Mouse (Mus musculus): Measurements from ENCODE around the gene B3gnt3. TPM values are rescaled to one million over a fixed set of nuclear protein-coding genes. Genes with fewer than 3 reads are reported as not detected.

The B3gnt3 gene
- polyA plus RNA-seq, 1 experiment, result 25.0 TPM

DNA sequence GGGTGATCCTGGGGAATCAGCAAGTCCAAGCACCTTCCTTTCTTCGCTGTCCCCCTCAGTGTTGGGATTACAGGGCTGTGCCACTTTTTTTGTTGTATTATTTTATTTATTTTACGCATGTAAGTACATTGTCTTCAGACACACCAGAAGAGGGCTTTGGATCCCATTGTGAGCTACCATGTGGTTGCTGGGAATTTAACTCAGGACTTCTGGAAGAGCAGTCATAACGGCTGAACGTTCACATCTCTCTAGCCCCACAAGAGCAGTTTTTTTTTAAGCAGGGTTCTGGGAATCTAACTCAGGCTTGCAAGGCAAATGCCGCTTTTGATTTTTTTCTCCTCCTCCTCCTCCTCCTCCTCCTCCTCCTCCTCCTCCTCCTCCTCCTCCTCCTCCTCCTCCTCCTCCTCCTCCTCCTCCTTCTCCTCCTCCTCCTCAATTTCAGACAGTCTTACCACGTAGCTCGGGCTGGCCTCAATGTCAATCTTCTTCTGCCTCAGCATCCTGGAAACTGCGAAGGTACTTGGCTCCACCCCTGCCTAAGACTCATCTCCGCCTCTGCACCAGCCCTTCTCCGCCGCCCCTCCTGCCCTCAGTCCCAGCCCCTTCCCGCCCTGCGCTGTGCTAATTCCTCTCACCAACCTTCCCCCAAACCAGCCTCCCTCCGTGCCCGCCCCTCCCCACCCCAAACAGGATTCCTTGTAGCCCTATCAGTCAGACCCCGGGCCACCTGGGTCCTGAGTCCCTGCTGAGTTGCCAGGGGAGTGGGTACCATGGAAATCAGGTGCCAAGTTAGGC is 27.4 kb upstream of the B3gnt3 start:
- H3K4me3 ChIP-seq (replicated peaks; ENCODE audit: extremely low read depth, low read depth, low read length), result no peak overlapping the region
- peaks cover 3% of the 10 kb centered on the region for H3K4me1 ChIP-seq (ENCODE audit: control insufficient read depth, insufficient read depth, low read length)
- DNase-seq, result no peak
- TF ChIP-seq POLR2A (IDR thresholded peaks at IDR 0.05; ENCODE audit: borderline replicate concordance, extremely low read depth, low read depth, low read length) (no peak), CTCF (IDR thresholded peaks at IDR 0.05; ENCODE audit: insufficient read depth, low read length) (no peak)
- WGBS, result 4% methylated on average over 16 of the region's 16 CpGs

DNA sequence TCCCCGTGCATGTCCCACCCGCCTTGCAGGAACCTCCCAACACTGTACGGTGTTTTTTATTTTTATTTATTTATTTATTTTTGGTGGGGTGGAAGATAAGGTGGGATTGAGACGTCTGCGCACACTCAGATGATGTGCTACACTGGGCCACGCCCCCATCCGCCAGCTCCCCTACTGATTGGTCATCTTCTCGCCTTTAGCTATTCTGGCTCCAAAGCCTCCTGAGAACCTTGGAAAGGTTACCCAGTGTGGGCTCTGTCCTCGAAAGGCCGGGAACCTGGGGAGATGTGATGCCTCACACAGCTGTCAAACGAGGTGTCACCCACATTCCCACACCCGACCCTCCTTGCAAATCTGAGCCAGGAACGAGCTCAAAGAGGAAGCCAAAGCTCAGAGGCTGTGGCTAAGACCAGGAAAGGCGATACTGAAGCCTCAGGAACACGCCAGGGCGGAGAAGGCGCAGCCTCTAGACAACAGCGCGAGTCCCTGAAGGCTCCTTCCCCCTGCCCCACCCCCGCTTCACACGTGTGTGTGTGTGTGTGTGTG is 26.7 kb upstream of the B3gnt3 start:
- TF ChIP-seq POLR2A (IDR thresholded peaks at IDR 0.05; ENCODE audit: borderline replicate concordance, extremely low read depth, low read depth, low read length) (no peak), CTCF (IDR thresholded peaks at IDR 0.05; ENCODE audit: insufficient read depth, low read length) (no peak)
- 7% methylated on average over 21 of the region's 21 CpGs for WGBS
- no peak for DNase-seq
- H3K4me3 ChIP-seq (replicated peaks; ENCODE audit: extremely low read depth, low read depth, low read length), result peak overlapping the region; percentile 34
- H3K4me1 ChIP-seq (ENCODE audit: control insufficient read depth, insufficient read depth, low read length), result peaks cover 3% of the 10 kb centered on the region

DNA sequence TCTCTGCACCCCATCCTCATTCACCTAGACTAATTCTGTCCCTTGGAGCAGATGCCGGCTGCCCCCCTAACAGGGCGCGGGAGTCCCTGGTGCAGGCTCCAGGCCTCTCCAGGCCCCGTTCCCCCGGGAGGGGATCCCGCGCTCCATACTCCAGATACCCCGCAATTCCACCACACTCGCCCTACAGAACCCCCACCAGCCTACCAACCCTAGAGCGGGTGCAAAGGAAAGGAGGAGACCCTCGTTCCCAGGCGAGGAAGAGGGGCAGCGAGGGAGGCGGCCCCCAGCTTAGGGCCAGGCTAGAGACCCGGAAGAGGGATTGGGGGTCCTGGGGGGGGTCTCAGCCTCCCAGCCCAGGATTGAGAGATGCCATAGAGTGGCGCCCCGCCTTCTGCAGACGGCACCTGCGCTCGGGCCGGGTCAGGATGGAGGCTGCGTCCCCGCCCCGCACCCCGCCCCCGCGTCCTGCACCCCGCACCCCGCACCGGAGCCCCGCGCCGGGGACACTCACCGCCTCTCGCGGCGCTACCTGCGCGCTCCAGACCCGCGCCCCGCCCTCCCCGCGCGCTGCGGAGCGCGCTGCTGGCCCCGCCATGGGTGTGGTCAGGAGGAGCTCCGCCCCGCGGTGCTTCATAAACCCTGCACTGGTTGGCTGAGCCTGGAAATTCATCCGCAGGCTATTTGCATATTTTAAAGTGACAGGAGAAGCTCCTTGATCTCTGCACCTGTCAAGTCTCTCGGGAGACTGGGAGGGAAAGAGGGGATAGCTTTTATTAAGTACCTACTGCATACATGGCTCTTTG is 23.7 kb upstream of the B3gnt3 start, which contains the start of gene Fcho1:
Gene Fcho1, minus strand, starts transcription at position 595 of the 803 bp plus-strand sequence.
- TF ChIP-seq POLR2A (IDR thresholded peaks at IDR 0.05; ENCODE audit: borderline replicate concordance, extremely low read depth, low read depth, low read length), result no peak
- no peak for TF ChIP-seq CTCF (IDR thresholded peaks at IDR 0.05; ENCODE audit: insufficient read depth, low read length)
- WGBS, result 1% methylated on average over 54 of the region's 54 CpGs
- Histone ChIP-seq H3K4me3 (replicated peaks; ENCODE audit: extremely low read depth, low read depth, low read length) (peak within 1 kb of the TSS; percentile 35), H3K4me1 (ENCODE audit: control insufficient read depth, insufficient read depth, low read length) (peaks cover 3% of the 10 kb centered on the region)
- DNase-seq, result peak; percentile 60

DNA sequence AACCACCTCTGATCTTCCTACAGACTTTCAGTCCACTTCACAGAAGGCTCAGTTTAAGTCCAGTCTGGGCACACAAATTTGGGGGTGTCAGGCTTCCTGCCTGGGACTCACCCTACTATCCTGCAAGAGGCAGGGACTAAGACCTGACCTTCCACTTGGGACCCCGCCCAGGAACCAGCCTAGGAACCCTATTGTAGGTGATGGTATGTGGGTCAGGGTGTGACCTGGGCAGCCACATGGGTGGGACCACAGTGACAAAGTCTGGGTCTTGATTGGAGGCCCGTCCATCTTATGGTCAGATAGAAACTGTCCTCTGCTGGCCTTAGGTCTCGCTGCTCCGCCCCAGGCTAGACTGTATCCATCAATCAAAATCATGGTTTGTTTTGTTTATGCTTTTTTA is 22.8 kb upstream of the B3gnt3 start:
- H3K4me1 ChIP-seq (ENCODE audit: control insufficient read depth, insufficient read depth, low read length), result peaks cover 3% of the 10 kb centered on the region
- DNase-seq, result no peak
- H3K4me3 ChIP-seq (replicated peaks; ENCODE audit: extremely low read depth, low read depth, low read length), result no peak overlapping the region
- 52% methylated on average over 4 of the region's 4 CpGs for WGBS
- no peak for TF ChIP-seq POLR2A (IDR thresholded peaks at IDR 0.05; ENCODE audit: borderline replicate concordance, extremely low read depth, low read depth, low read length)

DNA sequence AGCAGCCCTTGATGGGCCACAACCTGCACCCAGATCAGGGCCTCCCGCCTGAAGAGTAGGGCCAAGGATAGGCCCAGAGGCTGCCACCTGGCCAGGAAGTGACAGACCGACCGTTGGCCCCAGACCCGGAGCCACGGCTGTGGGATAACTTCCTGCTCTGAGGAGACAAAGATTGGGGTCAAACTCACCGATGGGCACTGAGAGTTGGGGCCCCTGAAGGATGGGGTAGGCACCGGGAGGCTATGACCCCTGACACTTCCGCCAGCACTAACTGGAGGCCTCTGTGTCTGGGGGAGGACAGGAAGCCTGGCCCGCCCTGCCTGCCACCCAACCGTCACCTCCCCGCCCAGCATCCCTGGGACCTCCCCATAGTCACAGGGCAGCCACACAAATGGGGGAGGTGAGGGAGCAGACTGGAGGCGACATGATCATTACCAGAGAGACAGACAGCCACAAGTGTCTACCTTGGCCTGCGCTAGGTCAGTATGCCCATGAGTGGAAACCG is 21.5 kb upstream of the B3gnt3 start:
- H3K4me1 ChIP-seq (ENCODE audit: control insufficient read depth, insufficient read depth, low read length), result no peaks in the 10 kb centered on the region
- WGBS, result 50% methylated on average over 14 of the region's 14 CpGs
- TF ChIP-seq CTCF (IDR thresholded peaks at IDR 0.05; ENCODE audit: insufficient read depth, low read length), result no peak
- TF ChIP-seq POLR2A (IDR thresholded peaks at IDR 0.05; ENCODE audit: borderline replicate concordance, extremely low read depth, low read depth, low read length), result no peak
- no peak for DNase-seq
- peak overlapping the region; percentile 2 for H3K4me3 ChIP-seq (replicated peaks; ENCODE audit: extremely low read depth, low read depth, low read length)

DNA sequence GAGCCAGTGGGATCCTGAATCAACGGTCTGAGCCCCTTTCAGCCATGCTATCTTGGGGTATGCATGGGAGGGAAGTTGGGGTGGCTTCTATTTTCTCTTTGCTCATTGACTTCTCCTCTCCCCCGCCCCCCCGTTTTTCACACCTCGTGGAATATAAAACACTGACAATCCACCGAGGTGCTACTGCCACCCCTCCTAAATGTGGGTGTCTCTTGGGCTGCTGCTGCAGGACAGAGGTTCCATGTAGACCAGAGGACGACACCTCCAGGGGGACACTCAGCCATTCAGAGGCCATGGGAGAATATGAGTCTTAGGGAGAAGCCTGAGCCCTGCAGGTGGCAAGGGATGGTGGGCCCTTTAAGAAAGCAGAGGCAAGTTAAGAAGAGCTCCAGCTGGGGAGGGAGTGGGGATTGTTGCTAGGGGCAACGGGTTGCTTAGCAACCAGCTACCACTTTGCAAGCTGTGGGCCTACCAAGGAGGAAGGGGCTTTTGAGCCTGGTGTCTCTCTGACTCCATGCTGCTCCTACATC is 18.4 kb upstream of the B3gnt3 start:
- Histone ChIP-seq H3K4me3 (replicated peaks; ENCODE audit: extremely low read depth, low read depth, low read length) (no peak overlapping the region), H3K4me1 (ENCODE audit: control insufficient read depth, insufficient read depth, low read length) (no peaks in the 10 kb centered on the region)
- TF ChIP-seq POLR2A (IDR thresholded peaks at IDR 0.05; ENCODE audit: borderline replicate concordance, extremely low read depth, low read depth, low read length), result no peak
- no peak for TF ChIP-seq CTCF (IDR thresholded peaks at IDR 0.05; ENCODE audit: insufficient read depth, low read length)
- DNase-seq, result no peak
- WGBS, result 49% methylated on average over 7 of the region's 7 CpGs

DNA sequence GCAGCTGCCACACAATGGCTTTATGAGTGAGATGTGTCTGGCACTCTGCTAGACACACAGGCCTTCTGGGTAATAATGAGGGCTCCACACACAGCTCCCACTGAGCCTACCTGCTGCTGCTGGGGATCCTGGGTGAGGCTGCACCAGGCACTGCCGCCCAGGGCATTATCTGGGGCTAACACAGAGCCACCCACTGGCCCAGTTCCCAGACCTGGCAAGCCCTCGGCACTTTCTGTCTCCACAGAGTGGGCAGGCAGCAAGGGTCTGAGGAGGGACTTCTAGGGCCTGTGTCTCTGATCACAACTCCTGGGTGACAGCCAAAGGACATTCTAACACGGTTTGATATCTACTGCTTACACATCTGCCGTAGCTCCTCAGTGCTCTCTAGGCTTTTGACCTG is 17.6 kb upstream of the B3gnt3 start:
- no peak overlapping the region for H3K4me3 ChIP-seq (replicated peaks; ENCODE audit: extremely low read depth, low read depth, low read length)
- 39% methylated on average over 4 of the region's 4 CpGs for WGBS
- TF ChIP-seq POLR2A (IDR thresholded peaks at IDR 0.05; ENCODE audit: borderline replicate concordance, extremely low read depth, low read depth, low read length) (no peak), CTCF (IDR thresholded peaks at IDR 0.05; ENCODE audit: insufficient read depth, low read length) (no peak)
- H3K4me1 ChIP-seq (ENCODE audit: control insufficient read depth, insufficient read depth, low read length), result no peaks in the 10 kb centered on the region
- DNase-seq, result no peak

DNA sequence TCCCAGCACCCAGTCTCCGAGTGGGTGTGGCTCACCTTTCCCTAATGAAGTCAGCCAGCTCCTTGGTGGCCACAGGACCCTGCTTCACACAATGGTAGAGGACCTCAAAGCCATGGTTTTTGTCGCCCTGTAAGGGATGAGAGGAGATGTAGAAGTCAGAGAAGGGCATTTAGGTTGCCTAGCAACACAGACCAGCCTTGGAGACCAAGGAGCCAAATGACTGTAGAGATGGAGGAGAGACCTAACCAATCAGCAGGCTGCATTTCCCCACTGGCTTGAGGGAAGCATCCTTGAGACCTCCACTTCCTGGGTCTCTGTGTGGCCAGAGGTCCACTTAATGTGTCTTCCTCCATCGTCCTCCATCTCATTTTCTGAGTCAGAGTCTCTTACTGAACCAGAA is 16.7 kb upstream of the B3gnt3 start:
- no peak for DNase-seq
- no peaks in the 10 kb centered on the region for H3K4me1 ChIP-seq (ENCODE audit: control insufficient read depth, insufficient read depth, low read length)
- TF ChIP-seq POLR2A (IDR thresholded peaks at IDR 0.05; ENCODE audit: borderline replicate concordance, extremely low read depth, low read depth, low read length) (no peak), CTCF (IDR thresholded peaks at IDR 0.05; ENCODE audit: insufficient read depth, low read length) (no peak)
- H3K4me3 ChIP-seq (replicated peaks; ENCODE audit: extremely low read depth, low read depth, low read length), result no peak overlapping the region
- WGBS, result 42% methylated on average over 3 of the region's 3 CpGs

DNA sequence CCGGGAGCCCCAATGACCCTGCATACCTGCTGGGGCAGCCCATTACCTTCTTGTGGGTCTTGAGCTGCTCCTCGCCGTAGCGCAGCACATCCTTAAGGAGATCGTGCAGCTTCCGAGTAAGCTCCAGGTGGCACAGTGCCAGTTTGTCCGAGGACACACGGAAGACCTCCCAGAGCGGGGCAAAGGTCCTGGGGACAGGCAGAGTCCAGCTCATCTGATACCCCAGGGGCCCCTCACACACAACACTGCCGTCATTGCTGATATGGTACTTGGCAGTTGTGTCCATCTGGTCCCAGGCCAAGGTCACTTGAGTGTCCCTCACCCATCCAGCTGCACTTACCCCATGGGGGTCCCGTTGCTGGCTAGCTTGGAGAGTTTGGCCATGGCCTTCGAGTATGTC is 15.5 kb upstream of the B3gnt3 start:
- H3K4me3 ChIP-seq (replicated peaks; ENCODE audit: extremely low read depth, low read depth, low read length), result no peak overlapping the region
- no peak for TF ChIP-seq CTCF (IDR thresholded peaks at IDR 0.05; ENCODE audit: insufficient read depth, low read length)
- TF ChIP-seq POLR2A (IDR thresholded peaks at IDR 0.05; ENCODE audit: borderline replicate concordance, extremely low read depth, low read depth, low read length), result no peak
- no peak for DNase-seq
- 65% methylated on average over 12 of the region's 12 CpGs for WGBS
- no peaks in the 10 kb centered on the region for H3K4me1 ChIP-seq (ENCODE audit: control insufficient read depth, insufficient read depth, low read length)
